Mouse (Mus musculus) MEL (cell line): ENCODE results near the gene Acmsd. TPM values are rescaled to one million over a fixed set of nuclear protein-coding genes. Genes with fewer than 3 reads are reported as not detected.

ENCODE experiments used
- DNase-seq: peaks from one replicate; pipeline ENCODE4 v3.0.0; 2011; ENCODE audit warnings: low read depth, low spot score
- H3K27ac ChIP-seq: 2 replicates; pipeline ENCODE4 v1.5.1; 2012; ENCODE audit warnings: low read depth, mild to moderate bottlenecking, control low read depth, low read length, moderate library complexity; ENCODE audit not compliant: control insufficient read depth
- H3K27me3 ChIP-seq, 2 experiments: fragments of 150-350 bp in 1 of 2; sonication (generic) in 1 of 2; 2 replicates each; pipeline ENCODE4 v1.6.1; 2012; ENCODE audit warnings: low read length in 2 of 2, mild to moderate bottlenecking in 2 of 2, improper control_type of control experiment in 1 of 2, moderate library complexity in 1 of 2; ENCODE audit not compliant: insufficient read depth in 2 of 2, control insufficient read depth in 1 of 2
- H3K36me3 ChIP-seq, 2 experiments: 2 replicates each; pipeline ENCODE4 v1.6.1; 2012 to 2014; ENCODE audit warnings: low read length in 2 of 2, improper control_type of control experiment in 1 of 2, inconsistent platforms in 1 of 2, mild to moderate bottlenecking in 1 of 2; ENCODE audit not compliant: insufficient read depth in 2 of 2, control insufficient read depth in 1 of 2
- H3K4me1 ChIP-seq, 2 experiments: fragments of 150-350 bp in 1 of 2; sonication (generic) in 1 of 2; 2 replicates each; pipeline ENCODE4 v1.6.1; 2012; ENCODE audit warnings: low read length in 2 of 2, improper control_type of control experiment in 1 of 2, mild to moderate bottlenecking in 1 of 2; ENCODE audit not compliant: insufficient read depth in 2 of 2, control insufficient read depth in 1 of 2
- H3K4me3 ChIP-seq, 2 experiments: fragments of 150-350 bp in 1 of 2; sonication (generic) in 1 of 2; 2 replicates each; pipeline ENCODE4 v1.5.1; 2012; ENCODE audit warnings: low read depth in 2 of 2, low read length in 2 of 2, mild to moderate bottlenecking in 2 of 2, moderate library complexity in 2 of 2, control low read depth in 1 of 2, improper control_type of control experiment in 1 of 2; ENCODE audit not compliant: control insufficient read depth in 1 of 2, insufficient read depth in 1 of 2
- H3K79me2 ChIP-seq: 2 replicates; pipeline ENCODE4 v1.6.1; 2012; ENCODE audit warnings: mild to moderate bottlenecking, low read length, moderate library complexity; ENCODE audit not compliant: control insufficient read depth, poor library complexity, insufficient read depth
- H3K9ac ChIP-seq: 2 replicates; pipeline ENCODE4 v1.6.1; 2012; ENCODE audit warnings: low read depth, mild to moderate bottlenecking, control low read depth, low read length, moderate library complexity; ENCODE audit not compliant: control insufficient read depth, poor library complexity, severe bottlenecking
- H3K9me3 ChIP-seq: fragments of 150-350 bp; sonication (generic); replicated peaks from 2 replicates; pipeline ENCODE4 v1.6.1; 2012; ENCODE audit warnings: mild to moderate bottlenecking, low read length, improper control_type of control experiment, moderate library complexity; ENCODE audit not compliant: insufficient read depth
- MAX ChIP-seq: IDR thresholded peaks from 2 replicates; pipeline ENCODE4 v1.6.1; 2011; ENCODE audit warnings: low read length, improper control_type of control experiment
- POLR2AphosphoS5 ChIP-seq: IDR thresholded peaks from 2 replicates; pipeline ENCODE4 v1.6.1; 2012; ENCODE audit warnings: low read depth, borderline replicate concordance, mild to moderate bottlenecking, inconsistent platforms, low read length, moderate library complexity, mixed read lengths
- polyA plus RNA-seq, 2 experiments: library from polyadenylated mRNA; stranded (reverse) in 1 of 2; unstranded in 1 of 2; fragments of >175 nt in 1 of 2; fragments of >200 nt in 1 of 2; gene quantifications; 2 replicates each; pipeline versions ENCODE4 v1.2.1 to v1.2.4; 2012; ENCODE audit warnings: low replicate concordance in 2 of 2, low read depth in 1 of 2; ENCODE audit not compliant: insufficient read length in 2 of 2, insufficient read depth in 1 of 2, missing spikeins in 1 of 2
- total RNA-seq: library from RNA; depleted of rRNA; stranded (reverse); fragments of 300-350 nt; gene quantifications from 2 replicates; pipeline ENCODE4 v1.2.3, GENCODE M21; 2012; rRNA removed

Acmsd gene
- total and polyA plus RNA-seq, 3 experiments = 4.3 to 4.4 TPM; not detected in 1

- Histone ChIP-seq H3K27me3 (no peaks in the 10 kb centered on the region), H3K36me3 (no peaks in the 10 kb centered on the region), H3K4me1 (no peaks in the 10 kb centered on the region), H3K4me3 (no peak overlapping the region), H3K9ac (no peak overlapping the region), H3K27ac (no peak overlapping the region), H3K9me3 (no peaks in the 10 kb centered on the region), H3K79me2 (no peaks in the 10 kb centered on the region)
- DNase-seq = no peak
- TF ChIP-seq MAX (no peak), POLR2AphosphoS5 (no peak)
Measured at GRCm38 (mm10) chr1:127816381-127816780, 87.2 kb downstream of the Acmsd start.

Other genes with a start within 250 kb of the Acmsd start
- gene Tmem163, start 49.9 kb upstream of the Acmsd start, total RNA-seq = not detected in 2 replicates
- not detected for gene Tmem163, start 49.9 kb upstream of the Acmsd start, polyA plus RNA-seq
- 19.9 and 20.6 TPM in 2 replicates for gene Ccnt2, start 44.8 kb downstream of the Acmsd start, total RNA-seq
- 10 to 100 TPM; 26.7 to 31.5 TPM for gene Ccnt2, start 44.8 kb downstream of the Acmsd start, polyA plus RNA-seq
- not detected in 2 replicates for gene Map3k19, start 125.6 kb downstream of the Acmsd start, total RNA-seq
- gene Map3k19, start 125.6 kb downstream of the Acmsd start, polyA plus RNA-seq = not detected
- gene Rab3gap1, start 139.4 kb downstream of the Acmsd start, total RNA-seq = 59.3 and 62.3 TPM in 2 replicates
- gene Rab3gap1, start 139.4 kb downstream of the Acmsd start, polyA plus RNA-seq = 10 to 100 TPM; 25.8 to 45.5 TPM